Mouse (Mus musculus) embryo, embryonic 10.5 days (tissue): ENCODE data around the gene Grwd1.

ENCODE experiments used
- DNase-seq: peaks from one replicate; pipeline ENCODE4 v3.0.0-alpha.2; 2015; ENCODE audit warnings: low spot score

Gene Grwd1

GRCm38 (mm10) chr7:45800001-45800400, 30.7 kb downstream of the Grwd1 start:
- DNase-seq: no peak

- DNase-seq: no peak
These were observed 31.8 kb downstream of the Grwd1 start for GRCm38 (mm10) chr7:45798931-45799330.

DNA sequence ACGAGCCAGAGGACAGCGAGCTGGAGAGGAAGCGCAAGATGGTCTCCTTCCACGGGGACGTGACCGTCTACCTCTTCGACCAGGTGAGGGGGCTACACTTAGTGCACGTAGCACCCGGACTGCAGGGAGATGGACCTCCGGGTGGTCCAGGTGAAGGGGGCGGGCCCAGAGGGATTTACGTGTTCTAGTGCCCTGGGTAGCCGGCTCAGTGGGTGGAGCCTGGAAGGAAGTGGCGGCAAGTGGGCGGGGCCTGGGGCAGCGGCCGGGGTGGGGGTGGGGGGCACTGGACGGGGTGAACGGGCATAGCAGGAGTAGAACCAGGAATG, 32.3 kb downstream of the Grwd1 start:
- DNase-seq: no peak

GRCm38 (mm10) chr7:45797661-45798510, 32.9 kb downstream of the Grwd1 start:
- DNase-seq: no peak

DNA sequence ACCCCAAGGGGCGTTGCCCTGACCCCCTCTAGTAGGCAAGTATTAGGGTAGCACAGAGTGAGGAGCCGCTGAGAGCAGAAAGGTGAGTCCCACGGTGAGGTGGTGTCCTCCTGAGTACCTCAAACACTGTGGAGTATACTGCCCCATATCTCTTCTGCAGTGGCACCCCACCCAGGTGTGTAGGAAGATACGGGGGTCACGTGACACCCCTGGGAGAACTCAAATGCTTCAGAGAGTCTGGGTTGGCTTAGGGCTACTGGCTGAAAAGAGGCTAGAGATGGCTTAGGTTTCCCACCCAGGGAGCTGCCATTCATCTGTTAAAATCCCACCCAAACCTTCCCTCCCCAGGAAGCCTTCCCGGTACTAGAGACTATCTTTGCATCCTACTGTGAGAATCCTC, 33.8 kb downstream of the Grwd1 start:
- DNase-seq: no peak

- DNase-seq: no peak
These were observed 35.8 kb downstream of the Grwd1 start for GRCm38 (mm10) chr7:45794971-45795370.

DNA sequence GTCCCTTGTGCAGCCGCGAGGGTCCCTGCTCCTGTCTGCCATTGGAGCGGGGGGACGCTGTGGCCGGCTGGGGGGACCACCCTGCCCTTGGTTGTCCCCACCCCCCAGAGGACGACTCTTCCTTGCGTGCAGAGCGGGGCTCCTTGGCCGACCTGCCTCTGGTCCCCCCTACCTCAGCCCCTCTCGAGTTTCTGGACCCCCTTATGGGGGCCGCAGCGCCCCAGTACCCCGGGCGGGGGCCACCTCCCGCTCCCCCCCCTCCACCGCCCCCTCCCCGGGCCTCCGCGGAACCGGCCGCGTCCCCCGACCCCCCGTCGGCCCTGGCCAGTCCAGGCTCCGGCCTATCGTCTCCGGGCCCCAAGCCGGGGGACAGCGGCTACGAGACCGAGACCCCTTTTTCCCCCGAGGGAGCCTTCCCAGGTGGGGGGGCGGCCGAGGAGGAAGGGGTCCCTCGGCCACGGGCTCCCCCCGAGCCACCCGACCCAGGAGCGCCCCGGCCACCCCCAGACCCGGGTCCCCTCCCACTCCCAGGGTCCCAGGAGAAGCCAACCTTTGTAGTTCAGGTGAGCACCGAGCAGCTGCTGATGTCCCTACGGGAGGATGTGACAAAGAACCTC, 36.7 kb downstream of the Grwd1 start:
- DNase-seq: no peak

GRCm38 (mm10) chr7:45793240-45793639, 37.5 kb downstream of the Grwd1 start:
- no peak for DNase-seq

GRCm38 (mm10) chr7:45791756-45792490, 38.8 kb downstream of the Grwd1 start:
- no peak for DNase-seq

GRCm38 (mm10) chr7:45790721-45791120, 40.0 kb downstream of the Grwd1 start:
- no peak for DNase-seq

- no peak for DNase-seq
These were observed 43.1 kb downstream of the Grwd1 start for GRCm38 (mm10) chr7:45787642-45788041.

GRCm38 (mm10) chr7:45786661-45787413, 43.9 kb downstream of the Grwd1 start:
- peak; percentile 86 for DNase-seq

GRCm38 (mm10) chr7:45786136-45786578, 44.6 kb downstream of the Grwd1 start:
- DNase-seq: peak; percentile 95

- no peak for DNase-seq
These were observed 45.2 kb downstream of the Grwd1 start for GRCm38 (mm10) chr7:45785388-45786135.

- peak; percentile 97 for DNase-seq
These were observed 46.0 kb downstream of the Grwd1 start, which contains the start of gene Sult2b1 for GRCm38 (mm10) chr7:45784524-45785372. TSS of gene Sult2b1 (minus strand) at chr7:45784669.

DNA sequence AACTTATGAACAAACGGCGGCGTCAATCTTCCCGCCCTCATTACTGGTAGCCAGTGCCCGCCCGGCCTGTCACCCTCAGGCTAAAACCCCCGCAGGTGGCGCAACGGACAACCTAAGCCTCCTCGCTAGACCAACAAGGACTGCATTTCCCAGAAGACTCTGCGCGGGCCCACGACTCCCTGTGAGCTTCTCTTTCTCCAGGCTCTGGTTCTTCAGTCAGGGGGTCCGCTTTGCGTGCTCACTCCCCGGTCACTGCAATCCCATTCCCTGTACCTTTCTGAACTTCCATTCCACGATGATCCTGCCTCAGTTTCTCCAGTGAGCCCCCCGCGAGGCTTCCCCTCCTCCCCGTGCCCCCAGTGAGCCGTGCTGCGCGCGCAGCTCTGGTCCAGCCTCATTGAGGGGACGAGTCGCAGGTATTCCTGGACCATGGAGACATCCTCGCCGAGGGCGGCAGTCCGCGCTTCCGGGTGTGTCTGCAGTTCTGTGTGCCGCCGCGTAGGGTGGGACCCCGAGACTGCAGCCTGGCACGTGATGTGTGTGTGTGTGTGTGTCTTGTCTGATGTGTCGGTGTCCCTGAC, 47.1 kb downstream of the Grwd1 start, which contains the start of gene Lmtk3:
Gene Lmtk3 (plus strand): TSS at position 228 of the 581 bp plus-strand sequence.
- DNase-seq: peak; percentile 85

- DNase-seq: no peak
These were observed 48.5 kb downstream of the Grwd1 start for GRCm38 (mm10) chr7:45782271-45782670.

- no peak for DNase-seq
These were observed 51.6 kb downstream of the Grwd1 start for GRCm38 (mm10) chr7:45779081-45779641.

- DNase-seq: no peak
These were observed 55.5 kb downstream of the Grwd1 start for GRCm38 (mm10) chr7:45775237-45775636.
